Mouse (Mus musculus): Measurements from ENCODE around the gene Kctd20. TPM values are rescaled to one million over a fixed set of nuclear protein-coding genes. Genes with fewer than 3 reads are reported as not detected.
A peak's percentile ranks its signal among the peaks of the same experiment; 100 is the strongest.

The Kctd20 gene
- polyA plus RNA-seq (2015; fragmentation: Nextera tagmentation; extraction: Ambion mirVana): 76.4 and 83.2 TPM in 2 replicates

GRCm38 (mm10) chr17:28951831-28952799, at the start of gene Kctd20:
TSS of gene Kctd20 (plus strand) at chr17:28951950.
- peak within 1 kb of the TSS; percentile 83 for H3K9ac ChIP-seq (ENCODE audit: low read length)
- peak within 1 kb of the TSS; percentile 75 for H3K4me3 ChIP-seq (ENCODE audit: low read length)
- no peaks in the 10 kb centered on the region for H3K36me3 ChIP-seq (ENCODE audit: control insufficient read depth, insufficient read depth, low read length)
- peaks cover 4% of the 10 kb centered on the region for H3K9me3 ChIP-seq (ENCODE audit: control insufficient read depth, low read length)
- peak; percentile 96 for ATAC-seq (ENCODE audit: low read depth)
- under 1% methylated on average over 72 of the region's 80 CpGs for WGBS
- H3K27me3 ChIP-seq (ENCODE audit: control insufficient read depth, insufficient read depth, low read depth, low read length): no peaks in the 10 kb centered on the region
- peak within 1 kb of the TSS; percentile 88 for H3K27ac ChIP-seq (ENCODE audit: low read length)
- H3K4me2 ChIP-seq (ENCODE audit: low read depth, low read length): peak within 1 kb of the TSS; percentile 68
- H3K4me1 ChIP-seq (replicated peaks; ENCODE audit: control insufficient read depth, insufficient read depth, low read length): peaks cover 14% of the 10 kb centered on the region

- no peak overlapping the region for H3K9ac ChIP-seq (ENCODE audit: low read length)
- no peaks in the 10 kb centered on the region for H3K36me3 ChIP-seq (ENCODE audit: control insufficient read depth, insufficient read depth, low read length)
- H3K4me1 ChIP-seq (replicated peaks; ENCODE audit: control insufficient read depth, insufficient read depth, low read length): peaks cover 7% of the 10 kb centered on the region
- 26% methylated on average over 23 of the region's 23 CpGs for WGBS
- H3K4me2 ChIP-seq (ENCODE audit: low read depth, low read length): no peak overlapping the region
- peak; percentile 41; the same call in 1 of the 2 replicates for ATAC-seq (ENCODE audit: low read depth)
- H3K27ac ChIP-seq (ENCODE audit: low read length): no peak overlapping the region
- no peaks in the 10 kb centered on the region for H3K9me3 ChIP-seq (ENCODE audit: control insufficient read depth, low read length)
- H3K4me3 ChIP-seq (ENCODE audit: low read length): no peak overlapping the region
- H3K27me3 ChIP-seq (ENCODE audit: control insufficient read depth, insufficient read depth, low read depth, low read length): peaks cover 5% of the 10 kb centered on the region; the same call in 1 of the 2 replicates
Measured at GRCm38 (mm10) chr17:28904546-28905376, 47.0 kb upstream of the Kctd20 start.

GRCm38 (mm10) chr17:28905377-28905916, 46.3 kb upstream of the Kctd20 start:
- Histone ChIP-seq H3K27me3 (ENCODE audit: control insufficient read depth, insufficient read depth, low read depth, low read length) (peaks cover 5% of the 10 kb centered on the region; the same call in 1 of the 2 replicates), H3K4me3 (ENCODE audit: low read length) (no peak overlapping the region), H3K9ac (ENCODE audit: low read length) (no peak overlapping the region), H3K36me3 (ENCODE audit: control insufficient read depth, insufficient read depth, low read length) (no peaks in the 10 kb centered on the region), H3K9me3 (ENCODE audit: control insufficient read depth, low read length) (no peaks in the 10 kb centered on the region), H3K27ac (ENCODE audit: low read length) (no peak overlapping the region), H3K4me1 (replicated peaks; ENCODE audit: control insufficient read depth, insufficient read depth, low read length) (peaks cover 8% of the 10 kb centered on the region), H3K4me2 (ENCODE audit: low read depth, low read length) (no peak overlapping the region)
- no peak for ATAC-seq (ENCODE audit: low read depth)
- 71% methylated on average over 13 of the region's 13 CpGs for WGBS

GRCm38 (mm10) chr17:28907959-28908358, 43.8 kb upstream of the Kctd20 start:
- whole genome bisulfite sequencing: 66% methylated on average over 7 of the region's 7 CpGs

GRCm38 (mm10) chr17:28909252-28909941, 42.4 kb upstream of the Kctd20 start:
- Histone ChIP-seq H3K4me1 (replicated peaks; ENCODE audit: control insufficient read depth, insufficient read depth, low read length) (peaks cover 8% of the 10 kb centered on the region), H3K27me3 (ENCODE audit: control insufficient read depth, insufficient read depth, low read depth, low read length) (peaks cover 5% of the 10 kb centered on the region; the same call in 1 of the 2 replicates), H3K4me2 (ENCODE audit: low read depth, low read length) (peak overlapping the region; percentile 58), H3K9me3 (ENCODE audit: control insufficient read depth, low read length) (no peaks in the 10 kb centered on the region), H3K36me3 (ENCODE audit: control insufficient read depth, insufficient read depth, low read length) (no peaks in the 10 kb centered on the region), H3K4me3 (ENCODE audit: low read length) (peak overlapping the region; percentile 38), H3K9ac (ENCODE audit: low read length) (peak overlapping the region; percentile 48), H3K27ac (ENCODE audit: low read length) (no peak overlapping the region)
- ATAC-seq (ENCODE audit: low read depth): 0 out of 2 replicates have a peak, but pooled peaks have one; percentile 15
- whole genome bisulfite sequencing: 5% methylated on average over 29 of the region's 29 CpGs

More at GRCm38 (mm10) chr17:28907959-28908358, 43.8 kb upstream of the Kctd20 start:
- Histone ChIP-seq H3K36me3 (ENCODE audit: control insufficient read depth, insufficient read depth, low read length) (no peaks in the 10 kb centered on the region), H3K4me1 (replicated peaks; ENCODE audit: control insufficient read depth, insufficient read depth, low read length) (peaks cover 8% of the 10 kb centered on the region), H3K27me3 (ENCODE audit: control insufficient read depth, insufficient read depth, low read depth, low read length) (peaks cover 5% of the 10 kb centered on the region; the same call in 1 of the 2 replicates), H3K9ac (ENCODE audit: low read length) (no peak overlapping the region), H3K9me3 (ENCODE audit: control insufficient read depth, low read length) (no peaks in the 10 kb centered on the region), H3K27ac (ENCODE audit: low read length) (no peak overlapping the region), H3K4me3 (ENCODE audit: low read length) (no peak overlapping the region), H3K4me2 (ENCODE audit: low read depth, low read length) (no peak overlapping the region)
- no peak for ATAC-seq (ENCODE audit: low read depth)

GRCm38 (mm10) chr17:28910139-28910538, 41.6 kb upstream of the Kctd20 start:
- H3K4me3 ChIP-seq (ENCODE audit: low read length): no peak overlapping the region
- H3K36me3 ChIP-seq (ENCODE audit: control insufficient read depth, insufficient read depth, low read length): no peaks in the 10 kb centered on the region
- peaks cover 8% of the 10 kb centered on the region for H3K4me1 ChIP-seq (replicated peaks; ENCODE audit: control insufficient read depth, insufficient read depth, low read length)
- no peaks in the 10 kb centered on the region for H3K9me3 ChIP-seq (ENCODE audit: control insufficient read depth, low read length)
- no peak for ATAC-seq (ENCODE audit: low read depth)
- peaks cover 5% of the 10 kb centered on the region; the same call in 1 of the 2 replicates for H3K27me3 ChIP-seq (ENCODE audit: control insufficient read depth, insufficient read depth, low read depth, low read length)
- 30% methylated on average over 7 of the region's 7 CpGs for WGBS
- H3K9ac ChIP-seq (ENCODE audit: low read length): no peak overlapping the region
- no peak overlapping the region; the same call in 1 of the 2 replicates for H3K4me2 ChIP-seq (ENCODE audit: low read depth, low read length)
- H3K27ac ChIP-seq (ENCODE audit: low read length): no peak overlapping the region

GRCm38 (mm10) chr17:28913200-28913599, 38.5 kb upstream of the Kctd20 start:
- no peak for ATAC-seq (ENCODE audit: low read depth)

GRCm38 (mm10) chr17:28913940-28914339, 37.8 kb upstream of the Kctd20 start:
- WGBS: 52% methylated on average over 6 of the region's 6 CpGs
- Histone ChIP-seq H3K9ac (ENCODE audit: low read length) (no peak overlapping the region), H3K36me3 (ENCODE audit: control insufficient read depth, insufficient read depth, low read length) (no peaks in the 10 kb centered on the region), H3K27me3 (ENCODE audit: control insufficient read depth, insufficient read depth, low read depth, low read length) (peaks cover 2% of the 10 kb centered on the region; the same call in 1 of the 2 replicates), H3K4me3 (ENCODE audit: low read length) (no peak overlapping the region), H3K9me3 (ENCODE audit: control insufficient read depth, low read length) (no peaks in the 10 kb centered on the region), H3K27ac (ENCODE audit: low read length) (no peak overlapping the region), H3K4me1 (replicated peaks; ENCODE audit: control insufficient read depth, insufficient read depth, low read length) (peaks cover 8% of the 10 kb centered on the region), H3K4me2 (ENCODE audit: low read depth, low read length) (no peak overlapping the region)
- peak; percentile 73 for ATAC-seq (ENCODE audit: low read depth)

More at GRCm38 (mm10) chr17:28913200-28913599, 38.5 kb upstream of the Kctd20 start:
- Histone ChIP-seq H3K4me3 (ENCODE audit: low read length) (no peak overlapping the region), H3K27me3 (ENCODE audit: control insufficient read depth, insufficient read depth, low read depth, low read length) (peaks cover 5% of the 10 kb centered on the region; the same call in 1 of the 2 replicates), H3K4me2 (ENCODE audit: low read depth, low read length) (no peak overlapping the region), H3K36me3 (ENCODE audit: control insufficient read depth, insufficient read depth, low read length) (no peaks in the 10 kb centered on the region), H3K4me1 (replicated peaks; ENCODE audit: control insufficient read depth, insufficient read depth, low read length) (peaks cover 8% of the 10 kb centered on the region), H3K27ac (ENCODE audit: low read length) (no peak overlapping the region), H3K9ac (ENCODE audit: low read length) (no peak overlapping the region), H3K9me3 (ENCODE audit: control insufficient read depth, low read length) (no peaks in the 10 kb centered on the region)
- 47% methylated on average over 5 of the region's 5 CpGs for WGBS
